Mouse (Mus musculus): ENCODE results near the gene Acp4.
"Not testable (repeated sequence)": the region's sequence is repeated elsewhere in the genome, so short reads cannot be mapped to it uniquely, and the experiment has no call there.

Acp4 gene

GRCm38 (mm10) chr7:44262791-44263643, 5.8 kb upstream of the Acp4 start:
- DNase-seq (ENCODE audit: low spot score in 2 of 2): peak; percentile 85 to 91

- DNase-seq (ENCODE audit: low spot score in 2 of 2): no peak
Observed at GRCm38 (mm10) chr7:44261147-44261546, 4.0 kb upstream of the Acp4 start, which contains the start of gene Gm15517. TSS of gene Gm15517 (plus strand) at chr7:44261447.

- no peak for DNase-seq (ENCODE audit: low spot score in 2 of 2)
Observed at GRCm38 (mm10) chr7:44260410-44260809, 3.2 kb upstream of the Acp4 start.

- no peak for DNase-seq (ENCODE audit: low spot score in 2 of 2)
Observed at GRCm38 (mm10) chr7:44254930-44255329, 2.2 kb downstream of the Acp4 start.

- no peak for DNase-seq (ENCODE audit: low spot score in 2 of 2)
Observed at GRCm38 (mm10) chr7:44253023-44253616, 4.1 kb downstream of the Acp4 start.

- not testable (repeated sequence) for DNase-seq (ENCODE audit: low spot score in 2 of 2)
Observed at GRCm38 (mm10) chr7:44250732-44251275, 6.4 kb downstream of the Acp4 start.

- DNase-seq (ENCODE audit: low spot score in 2 of 2): no peak
Observed at GRCm38 (mm10) chr7:44249248-44249647, 7.9 kb downstream of the Acp4 start.

- no peak for DNase-seq (ENCODE audit: low spot score in 2 of 2)
Observed at GRCm38 (mm10) chr7:44247971-44248370, 9.2 kb downstream of the Acp4 start.

- DNase-seq (ENCODE audit: low spot score in 2 of 2): no peak
Observed at GRCm38 (mm10) chr7:44246984-44247470, 10.2 kb downstream of the Acp4 start.

- DNase-seq (ENCODE audit: low spot score in 2 of 2): peak; percentile 92 to 93
Observed at GRCm38 (mm10) chr7:44246055-44246983, 10.9 kb downstream of the Acp4 start, which contains the start of the genes 1700028J19Rik and 2410002F23Rik. TSS of gene 1700028J19Rik (minus strand) at chr7:44246695. TSS of gene 2410002F23Rik (plus strand) at chr7:44246722.

- DNase-seq (ENCODE audit: low spot score in 2 of 2): no peak
Observed at GRCm38 (mm10) chr7:44244080-44244479, 13.1 kb downstream of the Acp4 start.

GRCm38 (mm10) chr7:44241163-44241562, 16.0 kb downstream of the Acp4 start:
- DNase-seq (ENCODE audit: low spot score in 2 of 2): no peak

- DNase-seq (ENCODE audit: low spot score in 2 of 2): no peak
Observed at GRCm38 (mm10) chr7:44240712-44241111, 16.5 kb downstream of the Acp4 start.

- DNase-seq (ENCODE audit: low spot score in 2 of 2): no peak
Observed at GRCm38 (mm10) chr7:44239913-44240312, 17.3 kb downstream of the Acp4 start.

GRCm38 (mm10) chr7:44235909-44236308, 21.3 kb downstream of the Acp4 start, which contains the start of gene Gm36864:
TSS of gene Gm36864 (plus strand) at chr7:44236177.
- no peak for DNase-seq (ENCODE audit: low spot score in 2 of 2)

- no peak for DNase-seq (ENCODE audit: low spot score in 2 of 2)
Observed at GRCm38 (mm10) chr7:44225076-44225475, 32.1 kb downstream of the Acp4 start, which contains the start of gene Klk1. TSS of gene Klk1 (plus strand) at chr7:44225360.

- DNase-seq (ENCODE audit: low spot score in 2 of 2): not testable (repeated sequence)
Observed at GRCm38 (mm10) chr7:44222335-44222734, 34.8 kb downstream of the Acp4 start.

- not testable (repeated sequence) for DNase-seq (ENCODE audit: low spot score in 2 of 2)
Observed at GRCm38 (mm10) chr7:44221601-44222000, 35.6 kb downstream of the Acp4 start.

- DNase-seq (ENCODE audit: low spot score in 2 of 2): no peak
Observed at GRCm38 (mm10) chr7:44215645-44216044, 41.5 kb downstream of the Acp4 start, which contains the start of gene Klk1b5. TSS of gene Klk1b5 (plus strand) at chr7:44215945.

GRCm38 (mm10) chr7:44208307-44208706, 48.9 kb downstream of the Acp4 start:
- no peak for DNase-seq (ENCODE audit: low spot score in 2 of 2)

- not testable (repeated sequence) for DNase-seq (ENCODE audit: low spot score in 2 of 2)
Observed at GRCm38 (mm10) chr7:44207135-44207534, 50.0 kb downstream of the Acp4 start, which contains the start of gene Klk1b4. TSS of gene Klk1b4 (plus strand) at chr7:44207435.
